Mouse (Mus musculus) midbrain, embryonic 16.5 days (tissue): Measurements from ENCODE around the gene Gpr179. TPM values are rescaled to one million over a fixed set of nuclear protein-coding genes. Genes with fewer than 3 reads are reported as not detected.

Experiments used
- ATAC-seq: fragments of 200-750 bp; cut with Nextera tagmentation; 2 replicates; pipeline ENCODE4 v1.8.0; 2017; ENCODE audit warnings: moderate TSS enrichment
- H3K27ac ChIP-seq: fragments of 300-500 bp; sonication (generic); 2 replicates; pipeline ENCODE4 v1.5.1; 2014; ENCODE audit warnings: mild to moderate bottlenecking, low read length, mixed read lengths
- H3K27me3 ChIP-seq: fragments of 300-500 bp; sonication (generic); 2 replicates; pipeline ENCODE4 v1.6.1; 2014; ENCODE audit warnings: low read depth, low read length, mixed read lengths; ENCODE audit not compliant: control insufficient read depth, insufficient read depth
- H3K36me3 ChIP-seq: fragments of 300-500 bp; sonication (generic); 2 replicates; pipeline ENCODE4 v1.6.1; 2014; ENCODE audit warnings: mild to moderate bottlenecking, low read length, moderate library complexity, mixed read lengths; ENCODE audit not compliant: control insufficient read depth, insufficient read depth
- H3K4me1 ChIP-seq: fragments of 300-500 bp; sonication (generic); 2 replicates; pipeline ENCODE4 v1.6.1; 2014; ENCODE audit warnings: mild to moderate bottlenecking, low read length, mixed read lengths; ENCODE audit not compliant: control insufficient read depth, insufficient read depth
- H3K4me2 ChIP-seq: fragments of 300-500 bp; sonication (generic); 2 replicates; pipeline ENCODE4 v1.6.1; 2014; ENCODE audit warnings: mild to moderate bottlenecking, low read length, mixed read lengths
- H3K4me3 ChIP-seq: fragments of 300-500 bp; sonication (generic); 2 replicates; pipeline ENCODE4 v1.5.1; 2014; ENCODE audit warnings: low read depth, mild to moderate bottlenecking, low read length, moderate library complexity, mixed read lengths
- H3K9ac ChIP-seq: fragments of 300-500 bp; sonication (generic); 2 replicates; pipeline ENCODE4 v1.6.1; 2014; ENCODE audit warnings: low read depth, low read length, mixed read lengths
- H3K9me3 ChIP-seq: fragments of 300-500 bp; sonication (generic); replicated peaks from 2 replicates; pipeline ENCODE4 v1.6.1; 2014; ENCODE audit warnings: mild to moderate bottlenecking, low read length, mixed read lengths; ENCODE audit not compliant: control insufficient read depth, poor library complexity, severe bottlenecking
- WGBS: fragments of 180-500 bp; shearing (Covaris S2); extraction: QIAGEN DNeasy Blood & Tissue Kit; methylation state at CpG from one replicate; pipeline ENCODE4 v1.1.7; 2014; 5-methylcytosine and 5-hydroxymethylcytosine counted together
- polyA plus RNA-seq: library from polyadenylated mRNA; unstranded; fragments of >200 nt; fragmentation: Nextera tagmentation; extraction: Ambion mirVana; gene quantifications from 2 replicates; pipeline ENCODE4 v1.2.1, GENCODE M21; 2015

Gene Gpr179
- polyA plus RNA-seq, 1 experiment from 2014 or later: 0.70 TPM

GRCm38 (mm10) chr11:97308806-97309450 lies 42.9 kb downstream of the Gpr179 start:
- H3K27ac ChIP-seq: no peak overlapping the region
- H3K9ac ChIP-seq: no peak overlapping the region
- peak overlapping the region; percentile 59; the same call in 1 of the 2 replicates for H3K4me2 ChIP-seq
- no peak for ATAC-seq
- no peaks in the 10 kb centered on the region; the same call in 1 of the 2 replicates for H3K27me3 ChIP-seq
- H3K36me3 ChIP-seq: no peaks in the 10 kb centered on the region
- H3K9me3 ChIP-seq: no peaks in the 10 kb centered on the region
- WGBS: 56% methylated on average over 3 of the region's 3 CpGs
- no peak overlapping the region for H3K4me3 ChIP-seq
- peaks cover 16% of the 10 kb centered on the region for H3K4me1 ChIP-seq

GRCm38 (mm10) chr11:97307294-97308069 lies 44.4 kb downstream of the Gpr179 start:
- Histone ChIP-seq H3K4me2 (no peak overlapping the region), H3K27ac (no peak overlapping the region), H3K27me3 (no peaks in the 10 kb centered on the region; the same call in 1 of the 2 replicates), H3K9ac (no peak overlapping the region), H3K9me3 (no peaks in the 10 kb centered on the region), H3K36me3 (no peaks in the 10 kb centered on the region), H3K4me1 (peaks cover 16% of the 10 kb centered on the region), H3K4me3 (no peak overlapping the region)
- ATAC-seq: no peak
- 92% methylated on average over 11 of the region's 11 CpGs for WGBS

GRCm38 (mm10) chr11:97304631-97305030 lies 47.2 kb downstream of the Gpr179 start:
- Histone ChIP-seq H3K27me3 (no peaks in the 10 kb centered on the region; the same call in 1 of the 2 replicates), H3K9me3 (no peaks in the 10 kb centered on the region), H3K4me1 (peaks cover 5% of the 10 kb centered on the region), H3K4me2 (no peak overlapping the region), H3K4me3 (no peak overlapping the region), H3K9ac (no peak overlapping the region), H3K36me3 (no peaks in the 10 kb centered on the region), H3K27ac (no peak overlapping the region)
- 88% methylated on average over 5 of the region's 5 CpGs for WGBS
- ATAC-seq: no peak

GRCm38 (mm10) chr11:97302231-97302781 lies 49.6 kb downstream of the Gpr179 start:
- 25% methylated on average over 7 of the region's 7 CpGs for WGBS
- H3K4me3 ChIP-seq: no peak overlapping the region
- H3K4me2 ChIP-seq: no peak overlapping the region
- no peaks in the 10 kb centered on the region for H3K27me3 ChIP-seq
- no peak overlapping the region for H3K9ac ChIP-seq
- H3K27ac ChIP-seq: no peak overlapping the region
- no peaks in the 10 kb centered on the region for H3K4me1 ChIP-seq
- H3K36me3 ChIP-seq: no peaks in the 10 kb centered on the region
- H3K9me3 ChIP-seq: no peaks in the 10 kb centered on the region
- no peak for ATAC-seq

- WGBS: 82% methylated on average over 16 of the region's 16 CpGs
- Histone ChIP-seq H3K27ac (no peak overlapping the region), H3K9me3 (no peaks in the 10 kb centered on the region), H3K4me3 (no peak overlapping the region), H3K36me3 (no peaks in the 10 kb centered on the region), H3K4me2 (no peak overlapping the region), H3K9ac (no peak overlapping the region), H3K4me1 (no peaks in the 10 kb centered on the region), H3K27me3 (no peaks in the 10 kb centered on the region)
- no peak for ATAC-seq
Measured at GRCm38 (mm10) chr11:97301406-97301805, 50.5 kb downstream of the Gpr179 start.

- H3K27me3 ChIP-seq: no peaks in the 10 kb centered on the region
- H3K9ac ChIP-seq: no peak overlapping the region
- no peaks in the 10 kb centered on the region for H3K36me3 ChIP-seq
- 98% methylated on average over 2 of the region's 2 CpGs for WGBS
- H3K4me3 ChIP-seq: no peak overlapping the region
- H3K4me1 ChIP-seq: no peaks in the 10 kb centered on the region
- H3K4me2 ChIP-seq: no peak overlapping the region
- no peaks in the 10 kb centered on the region for H3K9me3 ChIP-seq
- no peak overlapping the region for H3K27ac ChIP-seq
- no peak for ATAC-seq
Measured at GRCm38 (mm10) chr11:97299939-97300338, 51.9 kb downstream of the Gpr179 start.

GRCm38 (mm10) chr11:97296542-97296941 lies 55.3 kb downstream of the Gpr179 start:
- Histone ChIP-seq H3K4me1 (no peaks in the 10 kb centered on the region), H3K27me3 (no peaks in the 10 kb centered on the region), H3K27ac (no peak overlapping the region), H3K4me2 (no peak overlapping the region), H3K4me3 (no peak overlapping the region), H3K9ac (no peak overlapping the region), H3K36me3 (no peaks in the 10 kb centered on the region), H3K9me3 (no peaks in the 10 kb centered on the region)
- ATAC-seq: no peak
- 88% methylated on average over 3 of the region's 4 CpGs for WGBS

- H3K9ac ChIP-seq: no peak overlapping the region
- no peak overlapping the region for H3K4me2 ChIP-seq
- no peaks in the 10 kb centered on the region for H3K27me3 ChIP-seq
- no peaks in the 10 kb centered on the region for H3K4me1 ChIP-seq
- H3K27ac ChIP-seq: no peak overlapping the region
- H3K9me3 ChIP-seq: no peaks in the 10 kb centered on the region
- 96% methylated on average over 1 of the region's 1 CpGs for WGBS
- H3K36me3 ChIP-seq: no peaks in the 10 kb centered on the region
- no peak overlapping the region for H3K4me3 ChIP-seq
- ATAC-seq: no peak
Measured at GRCm38 (mm10) chr11:97292731-97293130, 59.1 kb downstream of the Gpr179 start.
